Mouse (Mus musculus) testis, adult 2 months (tissue): Measurements from ENCODE around the gene Large2. TPM values are rescaled to one million over a fixed set of nuclear protein-coding genes. Genes with fewer than 3 reads are reported as not detected.

ENCODE experiments used
- H3K27ac ChIP-seq: fragments of 200-500 bp; 2 replicates; pipeline ENCODE4 v1.5.1; 2012; ENCODE audit warnings: low read depth, low read length; ENCODE audit not compliant: control insufficient read depth, insufficient read depth
- H3K27me3 ChIP-seq: fragments of 200-500 bp; 2 replicates; pipeline ENCODE4 v1.6.1; 2012; ENCODE audit warnings: mild to moderate bottlenecking, low read length, moderate library complexity; ENCODE audit not compliant: control insufficient read depth, insufficient read depth
- H3K36me3 ChIP-seq: fragments of 200-500 bp; 2 replicates; pipeline ENCODE4 v1.6.1; 2012; ENCODE audit warnings: mild to moderate bottlenecking, low read length; ENCODE audit not compliant: control insufficient read depth, insufficient read depth
- H3K4me1 ChIP-seq: fragments of 200-500 bp; 2 replicates; pipeline ENCODE4 v1.6.1; 2012; ENCODE audit warnings: low read length; ENCODE audit not compliant: control insufficient read depth, insufficient read depth
- H3K4me3 ChIP-seq: fragments of 200-500 bp; 2 replicates; pipeline ENCODE4 v1.5.1; 2012; ENCODE audit warnings: low read depth, mild to moderate bottlenecking, low read length, moderate library complexity, mixed read lengths; ENCODE audit not compliant: control insufficient read depth
- CTCF ChIP-seq: fragments of 200-500 bp; IDR thresholded peaks from 2 replicates; pipeline ENCODE4 v1.5.1; 2012; ENCODE audit warnings: low read depth, mild to moderate bottlenecking, inconsistent platforms, low read length, moderate library complexity; ENCODE audit not compliant: control insufficient read depth, insufficient read depth, insufficient replicate concordance
- POLR2A ChIP-seq: fragments of 200-500 bp; IDR thresholded peaks from 2 replicates; pipeline ENCODE4 v1.6.1; 2012; ENCODE audit warnings: low read depth, mild to moderate bottlenecking, inconsistent platforms, low read length, moderate library complexity; ENCODE audit not compliant: control insufficient read depth
- polyA plus RNA-seq: library from polyadenylated mRNA; depleted of rRNA; stranded (reverse); fragments of >200 nt; gene quantifications from 2 replicates; pipeline ENCODE4 v1.2.3, GENCODE M21; 2012

Gene Large2
- polyA plus RNA-seq, 1 experiment, result 11.2 TPM

GRCm38 (mm10) chr2:92397436-92397835 is 22.8 kb upstream of the Large2 start:
- Histone ChIP-seq H3K27ac (no peak overlapping the region), H3K4me3 (no peak overlapping the region)
- TF ChIP-seq CTCF (no peak), POLR2A (no peak)

DNA sequence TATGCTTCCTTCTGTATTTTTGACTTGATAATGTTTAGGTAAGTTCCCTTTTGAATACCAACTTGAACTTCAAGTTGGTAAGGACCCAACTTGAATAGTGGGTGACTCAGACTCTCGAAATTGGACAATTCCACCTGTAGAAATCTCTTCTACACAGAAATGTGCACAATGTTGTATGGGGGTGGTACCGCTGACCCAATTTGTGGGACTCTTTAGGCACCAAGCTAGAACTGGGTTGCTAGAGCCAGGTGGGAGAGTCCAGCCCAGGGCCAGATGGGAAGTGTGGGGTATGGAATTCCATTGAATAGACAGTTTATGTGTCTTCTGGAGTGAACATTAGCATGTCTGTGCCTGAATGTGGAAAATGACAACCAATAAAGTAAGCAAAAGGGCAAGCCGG is 20.9 kb upstream of the Large2 start:
- H3K27ac ChIP-seq, result no peak overlapping the region
- no peaks in the 10 kb centered on the region for H3K36me3 ChIP-seq
- TF ChIP-seq POLR2A (no peak), CTCF (no peak)
- no peaks in the 10 kb centered on the region for H3K27me3 ChIP-seq
- peaks cover 16% of the 10 kb centered on the region for H3K4me1 ChIP-seq
- H3K4me3 ChIP-seq, result no peak overlapping the region

More at GRCm38 (mm10) chr2:92397436-92397835, 22.8 kb upstream of the Large2 start:
- H3K36me3 ChIP-seq, result no peaks in the 10 kb centered on the region
- peaks cover 14% of the 10 kb centered on the region for H3K4me1 ChIP-seq
- H3K27me3 ChIP-seq, result no peaks in the 10 kb centered on the region

DNA sequence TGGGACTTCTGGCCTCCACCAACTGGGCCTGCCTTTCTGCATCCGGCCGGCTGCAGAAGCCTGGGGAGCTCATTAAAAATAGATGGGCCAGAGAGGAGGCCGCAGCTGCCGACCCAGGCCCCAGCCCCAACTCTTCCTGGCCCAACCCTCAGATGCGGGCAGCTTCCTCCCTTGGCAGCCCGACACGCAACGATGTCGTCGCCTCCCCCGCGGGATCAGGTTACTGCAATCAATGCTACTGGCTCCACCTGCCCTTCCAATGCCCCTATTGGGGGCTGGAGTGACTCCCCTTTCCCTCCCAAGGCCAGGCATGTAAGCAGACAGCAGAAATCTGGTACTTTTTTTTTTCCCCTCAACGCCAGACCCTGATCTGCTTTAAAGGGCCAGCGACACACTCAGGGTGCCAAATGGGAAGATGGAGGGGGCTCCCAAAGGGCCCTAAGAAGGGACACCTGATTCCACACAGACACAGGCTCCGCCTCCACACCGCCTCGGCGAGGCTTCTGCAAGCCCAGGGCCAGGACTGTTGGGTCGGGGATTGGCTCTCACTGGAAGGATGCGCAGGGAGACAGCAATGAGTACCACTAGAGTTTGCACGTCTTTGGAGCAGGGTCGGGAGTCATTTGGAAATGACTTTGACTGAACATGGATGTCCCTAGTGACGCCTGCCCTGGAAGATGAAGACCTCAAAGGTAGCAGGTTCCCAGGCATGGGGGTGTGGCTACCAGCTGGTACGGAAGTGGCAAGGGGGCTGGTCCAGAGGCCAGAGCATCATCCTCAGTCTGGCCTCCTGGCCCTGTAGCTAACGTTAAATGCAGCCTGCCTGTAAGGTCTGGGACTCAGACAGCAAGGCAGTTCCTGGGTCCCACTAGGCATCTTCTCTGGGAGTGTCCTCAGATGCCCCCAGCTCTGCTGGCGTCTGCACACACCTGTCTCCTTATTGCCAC is 17.9 kb upstream of the Large2 start:
- Histone ChIP-seq H3K4me1 (peaks cover 23% of the 10 kb centered on the region), H3K4me3 (peak overlapping the region; percentile 28), H3K27ac (no peak overlapping the region), H3K27me3 (no peaks in the 10 kb centered on the region), H3K36me3 (no peaks in the 10 kb centered on the region)
- TF ChIP-seq CTCF (no peak), POLR2A (no peak)

- no peaks in the 10 kb centered on the region for H3K27me3 ChIP-seq
- peaks cover 23% of the 10 kb centered on the region for H3K4me1 ChIP-seq
- H3K4me3 ChIP-seq, result peak overlapping the region; percentile 49
- H3K36me3 ChIP-seq, result no peaks in the 10 kb centered on the region
- no peak overlapping the region for H3K27ac ChIP-seq
- no peak for TF ChIP-seq CTCF
- TF ChIP-seq POLR2A, result no peak
Measured at GRCm38 (mm10) chr2:92391703-92392317, 17.1 kb upstream of the Large2 start.

DNA sequence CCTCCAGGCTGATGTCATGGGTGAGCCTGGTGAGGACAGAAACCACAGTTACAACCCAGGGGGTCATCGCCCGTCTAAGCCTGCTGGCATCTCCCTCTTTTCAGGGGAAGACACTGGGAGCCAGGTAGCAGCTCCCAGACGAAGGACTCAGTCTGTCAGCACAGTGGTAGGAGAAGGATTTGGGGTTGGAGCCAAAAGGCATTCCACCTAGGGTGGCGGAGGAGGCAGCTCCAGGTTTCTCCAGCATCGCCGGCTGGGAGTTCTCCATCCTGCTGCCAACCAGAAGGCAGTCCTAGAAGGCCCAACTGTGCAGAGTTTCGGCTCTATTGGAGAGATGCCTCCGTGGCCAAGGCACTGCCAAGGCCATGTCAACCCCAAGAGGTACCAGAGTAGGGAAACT is 16.4 kb upstream of the Large2 start:
- Histone ChIP-seq H3K36me3 (no peaks in the 10 kb centered on the region), H3K27ac (no peak overlapping the region), H3K27me3 (no peaks in the 10 kb centered on the region), H3K4me3 (peak overlapping the region; percentile 49), H3K4me1 (peaks cover 23% of the 10 kb centered on the region)
- TF ChIP-seq POLR2A, result no peak
- TF ChIP-seq CTCF, result no peak

GRCm38 (mm10) chr2:92390206-92390930 is 15.7 kb upstream of the Large2 start:
- no peaks in the 10 kb centered on the region for H3K27me3 ChIP-seq
- peak overlapping the region; percentile 81 for H3K4me3 ChIP-seq
- H3K36me3 ChIP-seq, result no peaks in the 10 kb centered on the region
- no peak for TF ChIP-seq CTCF
- no peak for TF ChIP-seq POLR2A
- no peak overlapping the region for H3K27ac ChIP-seq
- H3K4me1 ChIP-seq, result peaks cover 23% of the 10 kb centered on the region

- Histone ChIP-seq H3K27me3 (no peaks in the 10 kb centered on the region), H3K36me3 (no peaks in the 10 kb centered on the region), H3K4me3 (peak overlapping the region; percentile 81), H3K27ac (no peak overlapping the region), H3K4me1 (peaks cover 23% of the 10 kb centered on the region)
- TF ChIP-seq CTCF (no peak), POLR2A (no peak)
Measured at GRCm38 (mm10) chr2:92389645-92390044, 15.0 kb upstream of the Large2 start.
